Mouse (Mus musculus) G1E (cell line): ENCODE measurements at regions not wholly inside any gene's neighbourhood (a gene's known extent, or its start where the extent isn't known, plus 50 kb on each side); places are given as distances from the start of the nearest gene placed in this dataset.
A peak's percentile ranks its signal among the peaks of the same experiment; 100 is the strongest.

Experiments used
- ATAC-seq: 2 replicates; pipeline ENCODE4 v1.8.0; 2016; ENCODE audit warnings: mild to moderate bottlenecking; ENCODE audit not compliant: insufficient number of reproducible peaks, poor library complexity, low FRiP score, severe bottlenecking; ENCODE audit errors: extremely low read depth
- DNase-seq: peaks from one replicate; pipeline ENCODE4 v3.0.0; 2012; ENCODE audit warnings: low spot score
- H3K27me3 ChIP-seq: 2 replicates; pipeline ENCODE4 v1.6.1; 2012; ENCODE audit warnings: mild to moderate bottlenecking, low read length, inconsistent platforms; ENCODE audit not compliant: insufficient read depth
- H3K36me3 ChIP-seq: replicated peaks from 2 replicates; pipeline ENCODE3; 2012; ENCODE audit warnings: mild to moderate bottlenecking, inconsistent platforms
- H3K4me1 ChIP-seq: 2 replicates; pipeline ENCODE4 v1.6.1; 2012; ENCODE audit warnings: low read depth, low read length, inconsistent platforms, mixed read lengths; ENCODE audit not compliant: insufficient read depth
- H3K4me3 ChIP-seq: 2 replicates; pipeline ENCODE4 v1.5.1; 2012; ENCODE audit warnings: low read depth, mild to moderate bottlenecking, inconsistent platforms, low read length, moderate library complexity, mixed read lengths
- H3K9me3 ChIP-seq: replicated peaks from 2 replicates; pipeline ENCODE4 v1.6.1; 2012; ENCODE audit warnings: inconsistent platforms
- CTCF ChIP-seq: IDR thresholded peaks from 2 replicates; pipeline ENCODE4 v1.5.1; 2012; ENCODE audit warnings: low read depth, low read length, inconsistent platforms, mixed read lengths
- GATA1 ChIP-seq: IDR thresholded peaks from 2 replicates; pipeline ENCODE4 v1.6.1; 2012; ENCODE audit warnings: borderline replicate concordance, low read length, inconsistent platforms, mixed read lengths
- GATA2 ChIP-seq: IDR thresholded peaks from 2 replicates; pipeline ENCODE4 v1.6.1; 2012; ENCODE audit warnings: low read depth, low read length, inconsistent platforms, borderline replicate concordance
- POLR2AphosphoS5 ChIP-seq: IDR thresholded peaks from 2 replicates; pipeline ENCODE4 v1.6.1; 2012; ENCODE audit warnings: low read depth, low read length, inconsistent platforms; ENCODE audit not compliant: insufficient replicate concordance
- TAL1 ChIP-seq: conservative IDR thresholded peaks from 2 replicates; pipeline ENCODE4 v1.6.1; 2012; ENCODE audit warnings: low read depth, low read length, inconsistent platforms, mixed read lengths

GRCm38 (mm10) chr1:32092221-32092620 lies 80.3 kb upstream of the Khdrbs2 start:
- no peak overlapping the region for H3K4me3 ChIP-seq
- no peaks in the 10 kb centered on the region for H3K36me3 ChIP-seq
- TF ChIP-seq POLR2AphosphoS5: no peak
- no peak for TF ChIP-seq GATA1
- TF ChIP-seq CTCF: no peak
- TF ChIP-seq GATA2: no peak
- no peak for TF ChIP-seq TAL1
- DNase-seq: no peak
- no peaks in the 10 kb centered on the region for H3K27me3 ChIP-seq
- ATAC-seq: peak; percentile 22; the same call in 1 of the 2 replicates
- H3K9me3 ChIP-seq: no peaks in the 10 kb centered on the region
- H3K4me1 ChIP-seq: no peaks in the 10 kb centered on the region

- no peak for TF ChIP-seq CTCF
- TF ChIP-seq TAL1: no peak
- no peak for TF ChIP-seq POLR2AphosphoS5
- TF ChIP-seq GATA2: no peak
- TF ChIP-seq GATA1: no peak
- Histone ChIP-seq H3K27me3 (no peaks in the 10 kb centered on the region), H3K9me3 (no peaks in the 10 kb centered on the region), H3K4me3 (no peak overlapping the region), H3K36me3 (no peaks in the 10 kb centered on the region), H3K4me1 (no peaks in the 10 kb centered on the region)
- DNase-seq: no peak
- ATAC-seq: no peak
Observed at GRCm38 (mm10) chr1:32092994-32093665, 79.4 kb upstream of the Khdrbs2 start.

GRCm38 (mm10) chr1:32104064-32104463 lies 68.5 kb upstream of the Khdrbs2 start:
- TF ChIP-seq GATA2: no peak
- no peak for TF ChIP-seq CTCF
- TF ChIP-seq POLR2AphosphoS5: no peak
- TF ChIP-seq GATA1: no peak
- TF ChIP-seq TAL1: no peak
- H3K4me1 ChIP-seq: no peaks in the 10 kb centered on the region
- H3K9me3 ChIP-seq: no peaks in the 10 kb centered on the region
- H3K27me3 ChIP-seq: no peaks in the 10 kb centered on the region
- no peaks in the 10 kb centered on the region for H3K36me3 ChIP-seq
- no peak for ATAC-seq
- no peak for DNase-seq
- H3K4me3 ChIP-seq: no peak overlapping the region
